Mouse (Mus musculus) stomach, postnatal 0 days (tissue): ENCODE results near the gene Gfod1.

ENCODE experiments used
- CTCF ChIP-seq: IDR thresholded peaks from 2 replicates; pipeline ENCODE4 v1.5.1; 2016; ENCODE audit warnings: antibody characterized with exemption, low read depth, mild to moderate bottlenecking, moderate library complexity
- EP300 ChIP-seq: optimal IDR thresholded peaks from 2 replicates; pipeline ENCODE3; 2016; ENCODE audit warnings: antibody characterized with exemption

- no peak for TF ChIP-seq EP300
- no peak for TF ChIP-seq CTCF
These were observed 62.2 kb downstream of the Gfod1 start for GRCm38 (mm10) chr13:43241750-43242149.
